Mouse (Mus musculus) heart, embryonic 10.5 days (tissue): Measurements from ENCODE around the gene Eea1. TPM values are rescaled to one million over a fixed set of nuclear protein-coding genes. Genes with fewer than 3 reads are reported as not detected.
A peak's percentile ranks its signal among the peaks of the same experiment; 100 is the strongest.
"Not testable (repeated sequence)": the region's sequence is repeated elsewhere in the genome, so short reads cannot be mapped to it uniquely, and the experiment has no call there.

Source experiments
- DNase-seq: peaks from one replicate; pipeline ENCODE4 v3.0.0-alpha.2; 2017; ENCODE audit warnings: low spot score
- H3K27ac ChIP-seq: fragments of 300-500 bp; sonication (generic); 2 replicates; pipeline ENCODE4 v1.5.1; 2016; ENCODE audit warnings: mild to moderate bottlenecking
- H3K27me3 ChIP-seq: fragments of 300-500 bp; sonication (generic); 2 replicates; pipeline ENCODE4 v1.6.1; 2016; ENCODE audit warnings: mild to moderate bottlenecking; ENCODE audit not compliant: poor library complexity, insufficient read depth, severe bottlenecking
- H3K36me3 ChIP-seq: fragments of 300-500 bp; sonication (generic); 2 replicates; pipeline ENCODE4 v1.6.1; 2016; ENCODE audit warnings: mild to moderate bottlenecking, moderate library complexity
- H3K4me1 ChIP-seq: fragments of 300-500 bp; sonication (generic); 2 replicates; pipeline ENCODE4 v1.6.1; 2016; ENCODE audit warnings: mild to moderate bottlenecking
- H3K4me3 ChIP-seq: fragments of 300-500 bp; sonication (generic); 2 replicates; pipeline ENCODE4 v1.5.1; 2016; ENCODE audit warnings: mild to moderate bottlenecking, moderate library complexity
- H3K9me3 ChIP-seq: fragments of 300-500 bp; sonication (generic); 2 replicates; pipeline ENCODE4 v1.6.1; 2016; ENCODE audit warnings: mild to moderate bottlenecking, moderate library complexity
- WGBS: fragments of 180-500 bp; shearing (Covaris S2); methylation state at CpG from one replicate; pipeline ENCODE4 v1.1.7; 2016; 5-methylcytosine and 5-hydroxymethylcytosine counted together
- polyA plus RNA-seq: library from polyadenylated mRNA; unstranded; fragments of >200 nt; fragmentation: Nextera tagmentation; extraction: Ambion mirVana; gene quantifications from 2 replicates; pipeline ENCODE4 v1.2.1, GENCODE M21; 2016

Eea1 gene
- polyA plus RNA-seq, 1 experiment from 2014 or later: 13.2 TPM

- H3K36me3 ChIP-seq: peaks cover 27% of the 10 kb centered on the region
- no peaks in the 10 kb centered on the region for H3K27me3 ChIP-seq
- no peak for DNase-seq
- H3K9me3 ChIP-seq: no peaks in the 10 kb centered on the region
- no peak overlapping the region for H3K4me3 ChIP-seq
- no peaks in the 10 kb centered on the region for H3K4me1 ChIP-seq
- no peak overlapping the region for H3K27ac ChIP-seq
Measured at GRCm38 (mm10) chr10:96035951-96036350, 95.5 kb downstream of the Eea1 start.

- Histone ChIP-seq H3K27ac (no peak overlapping the region), H3K27me3 (no peaks in the 10 kb centered on the region), H3K4me1 (peaks cover 18% of the 10 kb centered on the region), H3K36me3 (peaks cover 28% of the 10 kb centered on the region), H3K9me3 (no peaks in the 10 kb centered on the region), H3K4me3 (no peak overlapping the region)
- WGBS: 91% methylated on average over 2 of the region's 2 CpGs
- no peak for DNase-seq
Measured at GRCm38 (mm10) chr10:96044216-96044615, 103.8 kb downstream of the Eea1 start.

GRCm38 (mm10) chr10:96047960-96048536 is 107.6 kb downstream of the Eea1 start:
- Histone ChIP-seq H3K36me3 (peaks cover 2% of the 10 kb centered on the region; the same call in 1 of the 2 replicates), H3K27me3 (no peaks in the 10 kb centered on the region), H3K9me3 (no peaks in the 10 kb centered on the region), H3K27ac (peak overlapping the region; percentile 87), H3K4me1 (peaks cover 27% of the 10 kb centered on the region), H3K4me3 (peak overlapping the region; percentile 24; the same call in 1 of the 2 replicates)
- 11% methylated on average over 9 of the region's 9 CpGs for whole genome bisulfite sequencing
- DNase-seq: no peak

GRCm38 (mm10) chr10:96048550-96048949 is 108.1 kb downstream of the Eea1 start:
- Histone ChIP-seq H3K9me3 (no peaks in the 10 kb centered on the region), H3K36me3 (no peaks in the 10 kb centered on the region), H3K27me3 (no peaks in the 10 kb centered on the region), H3K4me3 (no peak overlapping the region), H3K27ac (peak overlapping the region; percentile 87), H3K4me1 (peaks cover 27% of the 10 kb centered on the region)
- 59% methylated on average over 3 of the region's 3 CpGs for WGBS
- DNase-seq: peak; percentile 81

- no peaks in the 10 kb centered on the region for H3K27me3 ChIP-seq
- no peak overlapping the region for H3K4me3 ChIP-seq
- H3K36me3 ChIP-seq: no peaks in the 10 kb centered on the region
- 38% methylated on average over 3 of the region's 3 CpGs for WGBS
- DNase-seq: no peak
- H3K27ac ChIP-seq: no peak overlapping the region
- H3K4me1 ChIP-seq: peaks cover 7% of the 10 kb centered on the region; the same call in 1 of the 2 replicates
- no peaks in the 10 kb centered on the region for H3K9me3 ChIP-seq
Measured at GRCm38 (mm10) chr10:96067347-96067746, 126.9 kb downstream of the Eea1 start.

GRCm38 (mm10) chr10:96074386-96074785 is 133.9 kb downstream of the Eea1 start:
- 75% methylated on average over 7 of the region's 7 CpGs for WGBS
- Histone ChIP-seq H3K4me1 (no peaks in the 10 kb centered on the region), H3K9me3 (no peaks in the 10 kb centered on the region)

GRCm38 (mm10) chr10:96075403-96075802 is 135.0 kb downstream of the Eea1 start:
- Histone ChIP-seq H3K4me3 (no peak overlapping the region), H3K36me3 (no peaks in the 10 kb centered on the region), H3K27ac (no peak overlapping the region), H3K27me3 (no peaks in the 10 kb centered on the region), H3K9me3 (no peaks in the 10 kb centered on the region), H3K4me1 (no peaks in the 10 kb centered on the region)
- 55% methylated on average over 4 of the region's 4 CpGs for WGBS
- DNase-seq: no peak

More at GRCm38 (mm10) chr10:96074386-96074785, 133.9 kb downstream of the Eea1 start:
- no peak for DNase-seq
- Histone ChIP-seq H3K36me3 (no peaks in the 10 kb centered on the region), H3K27ac (no peak overlapping the region), H3K27me3 (no peaks in the 10 kb centered on the region), H3K4me3 (no peak overlapping the region)

GRCm38 (mm10) chr10:96075880-96076279 is 135.4 kb downstream of the Eea1 start:
- Histone ChIP-seq H3K36me3 (no peaks in the 10 kb centered on the region), H3K9me3 (no peaks in the 10 kb centered on the region), H3K27ac (no peak overlapping the region), H3K4me3 (no peak overlapping the region), H3K27me3 (no peaks in the 10 kb centered on the region), H3K4me1 (no peaks in the 10 kb centered on the region)
- 15% methylated on average over 7 of the region's 7 CpGs for WGBS
- DNase-seq: no peak

- Histone ChIP-seq H3K27me3 (no peaks in the 10 kb centered on the region), H3K27ac (no peak overlapping the region), H3K9me3 (no peaks in the 10 kb centered on the region), H3K36me3 (no peaks in the 10 kb centered on the region), H3K4me1 (no peaks in the 10 kb centered on the region), H3K4me3 (no peak overlapping the region)
- WGBS: 56% methylated on average over 3 of the region's 3 CpGs
- no peak for DNase-seq
Measured at GRCm38 (mm10) chr10:96076461-96076860, 136.0 kb downstream of the Eea1 start.

- not testable (repeated sequence) for DNase-seq, H3K4me1 ChIP-seq, H3K36me3 ChIP-seq, H3K9me3 ChIP-seq, H3K4me3 ChIP-seq, H3K27ac ChIP-seq, H3K27me3 ChIP-seq
- 80% methylated on average over 6 of the region's 6 CpGs for WGBS
Measured at GRCm38 (mm10) chr10:96077480-96078066, 137.1 kb downstream of the Eea1 start.

- no peak overlapping the region for H3K27ac ChIP-seq
- no peaks in the 10 kb centered on the region for H3K4me1 ChIP-seq
- no peak overlapping the region for H3K4me3 ChIP-seq
- WGBS: 90% methylated on average over 4 of the region's 4 CpGs
- H3K36me3 ChIP-seq: no peaks in the 10 kb centered on the region
- H3K27me3 ChIP-seq: no peaks in the 10 kb centered on the region
- H3K9me3 ChIP-seq: no peaks in the 10 kb centered on the region
- DNase-seq: no peak
Measured at GRCm38 (mm10) chr10:96079823-96080222, 139.4 kb downstream of the Eea1 start.

GRCm38 (mm10) chr10:96080440-96081381 is 140.3 kb downstream of the Eea1 start:
- Histone ChIP-seq H3K9me3 (no peaks in the 10 kb centered on the region), H3K4me1 (no peaks in the 10 kb centered on the region), H3K27me3 (no peaks in the 10 kb centered on the region), H3K27ac (no peak overlapping the region), H3K4me3 (no peak overlapping the region), H3K36me3 (no peaks in the 10 kb centered on the region)
- WGBS: 48% methylated on average over 21 of the region's 21 CpGs
- no peak for DNase-seq

- no peak for DNase-seq
- WGBS: 66% methylated on average over 3 of the region's 3 CpGs
- no peaks in the 10 kb centered on the region for H3K27me3 ChIP-seq
- H3K36me3 ChIP-seq: no peaks in the 10 kb centered on the region
- H3K9me3 ChIP-seq: no peaks in the 10 kb centered on the region
- no peak overlapping the region for H3K27ac ChIP-seq
- no peak overlapping the region for H3K4me3 ChIP-seq
- H3K4me1 ChIP-seq: no peaks in the 10 kb centered on the region
Measured at GRCm38 (mm10) chr10:96082203-96082602, 141.8 kb downstream of the Eea1 start.
